Mouse (Mus musculus) layer of hippocampus, adult 9-10 months (tissue): Measurements from ENCODE around the gene Meioc.
"Not testable (repeated sequence)": the region's sequence is repeated elsewhere in the genome, so short reads cannot be mapped to it uniquely, and the experiment has no call there.

ENCODE experiments used
- DNase-seq: peaks from one replicate; pipeline ENCODE4 v3.0.0; 2022; ENCODE audit warnings: low spot score

Gene Meioc

DNA sequence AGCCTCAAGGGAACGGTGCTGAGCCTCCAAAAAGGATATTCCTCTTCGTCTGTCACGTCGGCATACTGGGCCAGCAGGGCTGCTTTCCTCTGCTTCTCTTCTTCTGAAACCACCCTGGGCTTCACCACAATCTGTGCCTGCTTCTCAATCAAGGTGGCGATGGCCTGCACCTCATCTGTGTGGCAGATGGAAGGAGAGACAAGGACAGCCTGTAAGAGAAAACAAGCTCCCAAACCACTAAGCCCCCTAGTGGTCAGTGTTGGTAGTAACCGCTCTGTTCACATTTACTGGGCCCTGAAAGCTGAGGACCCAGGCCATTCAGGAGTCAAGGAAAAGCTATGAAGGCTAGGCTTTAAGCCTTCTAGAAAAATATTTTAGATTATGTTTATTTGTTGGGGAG is 26.6 kb downstream of the Meioc start:
- DNase-seq: peak; percentile 47

DNA sequence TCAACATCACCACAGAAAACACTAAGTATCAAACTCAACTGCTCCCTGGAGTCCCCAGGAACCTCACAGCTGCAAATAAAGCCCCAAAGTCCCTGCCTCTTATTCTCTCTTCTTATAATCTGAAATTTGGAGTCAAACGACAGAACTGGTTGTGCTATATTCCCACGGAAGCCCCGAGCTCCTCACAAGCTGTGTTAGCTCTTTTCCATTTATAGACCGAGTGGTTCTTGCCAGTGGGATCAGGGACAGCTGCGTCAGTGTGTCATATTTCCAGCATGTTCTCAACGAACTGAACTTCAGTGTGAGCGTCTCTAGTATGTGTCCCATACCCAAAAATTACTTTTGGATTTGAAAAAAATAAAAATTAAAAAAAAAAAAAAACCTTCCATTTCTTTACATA is 31.8 kb downstream of the Meioc start:
- no peak for DNase-seq

DNA sequence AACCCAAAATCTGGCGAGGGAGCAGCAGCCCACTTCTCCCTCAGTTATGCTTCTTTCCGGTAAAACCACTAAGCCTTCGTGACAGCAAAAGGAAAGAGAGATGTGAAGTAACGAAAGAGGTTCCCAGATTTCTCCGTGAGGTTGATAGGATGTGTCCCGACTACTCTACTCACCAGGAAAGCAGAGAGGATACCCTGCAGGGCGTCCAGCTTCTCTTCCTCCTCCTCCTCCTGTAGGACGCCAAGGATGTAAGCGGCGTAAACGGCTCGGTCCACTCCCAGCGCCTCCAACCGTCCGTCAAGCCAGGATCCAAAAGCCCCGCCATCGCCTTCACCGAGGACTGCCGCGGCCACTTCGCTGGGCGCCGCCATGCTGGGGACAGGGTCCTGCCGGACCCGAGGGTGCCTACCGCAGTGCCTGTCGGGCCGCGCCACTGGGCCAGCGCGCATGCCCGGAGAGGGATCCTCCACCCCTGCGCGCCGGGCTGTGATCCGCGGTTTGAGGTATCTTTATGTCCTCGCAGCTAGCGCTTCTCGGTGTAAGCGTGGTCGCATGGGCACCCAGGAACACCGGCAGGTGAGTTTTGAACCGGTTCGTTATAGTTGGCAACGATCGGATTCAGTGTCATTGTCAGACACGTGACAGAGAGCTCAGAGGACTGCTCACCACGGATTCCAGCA is 34.0 kb downstream of the Meioc start, which contains the start of gene Ccdc43:
Gene Ccdc43, minus strand, starts transcription at position 445 of the 680 bp plus-strand sequence.
- peak; percentile 61 for DNase-seq

GRCm38 (mm10) chr11:102698018-102698476 is 34.5 kb downstream of the Meioc start:
- no peak for DNase-seq

GRCm38 (mm10) chr11:102702206-102702605 is 38.7 kb downstream of the Meioc start:
- not testable (repeated sequence) for DNase-seq

DNA sequence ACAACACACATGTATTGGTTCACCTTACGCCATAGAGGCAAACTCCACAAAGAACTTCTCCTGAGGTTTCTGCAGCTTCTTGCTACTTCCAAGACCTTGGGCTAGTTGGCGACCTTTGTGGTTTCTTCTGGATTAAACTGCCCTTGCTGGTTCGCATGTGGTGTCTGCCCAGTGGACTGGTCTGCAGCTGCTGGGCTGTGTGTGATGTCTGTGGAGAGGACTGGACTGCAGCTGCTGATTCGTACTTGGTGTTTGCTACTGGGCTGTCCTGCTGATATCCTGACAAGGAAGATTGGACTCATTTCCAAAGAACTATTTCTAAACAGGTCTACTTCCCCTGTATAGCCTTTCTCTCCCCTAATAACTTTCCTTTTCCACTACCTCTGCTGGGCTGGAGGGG is 48.9 kb downstream of the Meioc start:
- no peak for DNase-seq

DNA sequence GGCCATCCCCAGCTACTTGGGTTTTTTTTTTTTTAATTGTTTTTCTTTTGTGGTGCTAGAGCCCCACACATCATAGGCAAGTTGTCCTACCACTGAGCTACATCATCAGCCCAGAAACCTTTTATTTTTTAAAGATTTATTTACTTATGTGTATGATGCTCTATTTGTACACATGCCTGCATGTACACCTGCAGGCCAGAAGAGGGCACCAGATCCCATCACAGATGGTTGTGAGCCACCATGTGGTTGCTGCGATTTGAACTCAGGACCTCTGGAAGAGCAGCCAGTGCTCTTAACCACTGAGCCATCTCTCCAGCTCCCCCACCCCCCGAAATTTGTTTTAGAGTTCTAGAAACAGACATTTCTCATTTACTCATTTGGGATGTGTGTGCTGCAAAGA is 51.1 kb downstream of the Meioc start:
- DNase-seq: not testable (repeated sequence)

- no peak for DNase-seq
Observed at GRCm38 (mm10) chr11:102716135-102716534, 52.6 kb downstream of the Meioc start.

DNA sequence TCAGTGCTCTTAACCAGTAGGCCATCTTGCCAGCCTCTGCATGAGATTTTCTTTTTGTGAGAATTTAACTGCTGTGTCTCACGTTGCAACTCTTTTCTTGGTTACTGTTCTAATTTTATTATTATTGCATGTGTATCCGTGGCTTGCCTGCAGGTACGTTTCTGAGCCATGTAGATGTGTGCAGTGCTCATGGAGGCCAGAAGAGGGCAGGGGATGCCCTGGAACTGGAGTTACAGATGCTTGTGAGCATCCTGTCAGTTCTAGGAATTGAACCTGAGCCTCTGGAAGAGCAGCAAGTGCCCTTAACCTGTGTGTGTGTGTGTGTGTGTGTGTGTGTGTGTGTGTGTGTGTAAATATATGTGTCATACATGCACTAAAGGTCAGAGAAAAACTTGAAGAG is 62.1 kb downstream of the Meioc start:
- no peak for DNase-seq

DNA sequence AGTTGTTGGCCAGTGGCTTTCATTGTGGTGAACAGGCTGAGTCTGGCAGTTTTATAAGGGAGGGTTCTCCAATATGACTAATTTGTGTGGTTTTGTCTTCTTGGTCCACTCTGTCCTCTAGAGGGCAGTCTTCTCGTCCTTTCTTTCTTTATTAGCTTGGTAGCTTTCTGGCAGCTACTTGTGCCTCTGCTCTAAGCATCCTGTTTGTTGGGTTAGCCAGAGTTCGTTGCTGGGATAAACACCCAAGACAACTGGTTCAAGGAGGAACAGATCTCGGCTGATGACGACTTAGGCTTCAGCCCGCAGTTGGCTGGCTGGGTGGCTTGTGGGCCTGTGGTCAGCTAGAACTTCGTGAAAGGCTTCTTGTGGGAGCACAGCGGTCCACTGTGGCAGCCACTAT is 65.1 kb downstream of the Meioc start:
- peak; percentile 49 for DNase-seq

GRCm38 (mm10) chr11:102729835-102730234 is 66.3 kb downstream of the Meioc start:
- DNase-seq: no peak

DNA sequence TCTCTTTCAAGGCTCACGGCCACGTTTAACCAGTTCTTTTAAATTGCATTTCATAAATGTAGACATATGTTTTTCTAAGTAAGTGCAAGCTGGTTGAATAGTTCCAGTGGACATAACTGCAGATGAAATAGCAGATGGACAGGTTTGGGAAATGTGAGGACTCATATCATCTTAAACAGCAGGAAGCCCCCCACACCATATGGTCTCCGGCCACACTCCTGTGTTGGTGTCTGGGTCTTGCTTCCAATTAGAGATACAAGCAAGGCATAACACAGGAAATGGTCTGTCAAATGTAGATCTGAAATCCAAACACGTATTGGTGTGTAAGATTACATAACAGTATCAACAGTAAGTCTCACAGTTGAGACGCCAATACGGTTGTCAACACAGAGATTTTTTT is 67.8 kb downstream of the Meioc start:
- no peak for DNase-seq
